Mouse (Mus musculus): Measurements from ENCODE around the gene Eea1. TPM values are rescaled to one million over a fixed set of nuclear protein-coding genes. Genes with fewer than 3 reads are reported as not detected.

Eea1 gene
- polyA plus RNA-seq, 1 experiment = 4.6 TPM

DNA sequence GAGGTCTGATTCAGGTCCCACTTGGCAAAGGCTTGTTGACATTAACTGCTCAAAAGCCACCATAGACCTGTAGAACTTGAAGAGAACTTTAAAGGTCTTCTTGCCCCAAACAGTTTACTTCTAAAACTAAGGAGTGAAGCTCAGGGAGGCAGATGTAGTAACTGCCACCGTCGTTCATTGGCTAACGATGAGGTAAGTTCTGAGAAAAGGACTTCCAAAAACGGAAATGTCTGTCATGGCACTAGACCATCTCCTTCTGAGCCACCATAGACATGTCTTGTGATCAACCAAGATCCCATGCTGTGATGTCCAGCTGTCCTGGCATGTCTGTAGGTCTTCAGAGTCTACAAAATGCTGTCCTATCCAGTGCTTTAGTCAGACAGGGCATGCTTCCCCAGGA, 139.4 kb downstream of the Eea1 start:
- WGBS = 96% methylated on average over 4 of the region's 4 CpGs
- H3K36me3 ChIP-seq (ENCODE audit: control insufficient read depth, insufficient read depth, low read length) = no peaks in the 10 kb centered on the region
- no peak for DNase-seq
- H3K4me1 ChIP-seq (ENCODE audit: control insufficient read depth, insufficient read depth, low read length) = peaks cover 3% of the 10 kb centered on the region; the same call in 1 of the 2 replicates
- H3K27me3 ChIP-seq (replicated peaks; ENCODE audit: control insufficient read depth, insufficient read depth, low read length) = no peaks in the 10 kb centered on the region
- TF ChIP-seq CTCF (conservative IDR thresholded peaks at IDR 0.05; ENCODE audit: insufficient read depth, insufficient read length, low read depth, low read length) (no peak), POLR2A (IDR thresholded peaks at IDR 0.05; ENCODE audit: low read depth, low read length) (no peak)
- H3K27ac ChIP-seq (ENCODE audit: insufficient read depth, low read depth, low read length) = no peak overlapping the region
- no peak overlapping the region for H3K4me3 ChIP-seq (ENCODE audit: insufficient read depth, low read depth, low read length)

DNA sequence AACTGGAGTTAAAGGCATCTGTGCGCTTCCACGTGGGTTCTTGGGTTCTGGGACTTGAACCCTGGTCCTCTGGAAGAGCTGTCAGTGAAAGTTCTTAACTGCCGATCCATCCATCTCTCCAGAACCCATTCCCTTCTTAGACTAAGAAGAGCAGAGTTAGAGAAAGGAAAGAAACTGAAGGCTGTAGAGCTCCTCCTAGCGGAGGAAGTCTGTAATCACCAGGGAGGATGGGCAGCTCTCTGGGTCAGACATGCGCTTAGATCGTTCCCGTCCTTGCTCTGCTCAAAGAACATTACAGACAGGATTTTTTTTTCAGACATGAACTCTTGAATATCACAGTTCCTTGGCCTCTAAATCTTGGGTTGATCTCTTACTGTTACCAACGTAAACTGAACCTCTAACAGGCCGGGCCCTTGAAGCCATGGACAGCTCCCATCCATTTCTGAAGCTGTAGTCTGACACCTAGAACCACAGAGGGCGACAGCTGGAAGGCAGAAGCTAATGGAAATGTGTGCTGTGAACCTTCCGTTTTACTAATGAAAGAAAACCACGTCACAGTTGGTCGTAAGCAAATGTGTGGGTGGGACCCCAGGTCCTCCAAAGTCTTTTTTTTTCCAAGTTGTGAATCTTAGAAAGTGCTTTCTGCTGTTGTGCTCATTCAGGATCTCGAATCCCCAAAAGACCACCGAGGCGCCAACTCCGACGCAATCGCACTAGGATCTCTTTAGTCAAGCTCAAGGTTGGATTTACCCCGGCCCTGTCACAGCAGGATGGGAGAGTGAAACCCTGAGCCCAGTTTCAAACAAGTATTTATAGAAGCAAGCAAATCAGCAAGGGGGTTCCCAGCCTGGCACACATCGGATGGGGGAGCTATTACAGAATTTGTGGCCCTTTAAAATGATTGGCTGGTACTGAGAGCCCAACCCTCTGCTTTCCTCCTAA, 140.3 kb downstream of the Eea1 start:
- H3K4me1 ChIP-seq (ENCODE audit: control insufficient read depth, insufficient read depth, low read length) = peaks cover 3% of the 10 kb centered on the region; the same call in 1 of the 2 replicates
- H3K36me3 ChIP-seq (ENCODE audit: control insufficient read depth, insufficient read depth, low read length) = no peaks in the 10 kb centered on the region
- no peak for TF ChIP-seq POLR2A (IDR thresholded peaks at IDR 0.05; ENCODE audit: low read depth, low read length)
- TF ChIP-seq CTCF (conservative IDR thresholded peaks at IDR 0.05; ENCODE audit: insufficient read depth, insufficient read length, low read depth, low read length) = peak; percentile 68
- 62% methylated on average over 21 of the region's 21 CpGs for WGBS
- no peak overlapping the region for H3K27ac ChIP-seq (ENCODE audit: insufficient read depth, low read depth, low read length)
- no peaks in the 10 kb centered on the region for H3K27me3 ChIP-seq (replicated peaks; ENCODE audit: control insufficient read depth, insufficient read depth, low read length)
- no peak overlapping the region for H3K4me3 ChIP-seq (ENCODE audit: insufficient read depth, low read depth, low read length)
- peak; percentile 26 for DNase-seq

DNA sequence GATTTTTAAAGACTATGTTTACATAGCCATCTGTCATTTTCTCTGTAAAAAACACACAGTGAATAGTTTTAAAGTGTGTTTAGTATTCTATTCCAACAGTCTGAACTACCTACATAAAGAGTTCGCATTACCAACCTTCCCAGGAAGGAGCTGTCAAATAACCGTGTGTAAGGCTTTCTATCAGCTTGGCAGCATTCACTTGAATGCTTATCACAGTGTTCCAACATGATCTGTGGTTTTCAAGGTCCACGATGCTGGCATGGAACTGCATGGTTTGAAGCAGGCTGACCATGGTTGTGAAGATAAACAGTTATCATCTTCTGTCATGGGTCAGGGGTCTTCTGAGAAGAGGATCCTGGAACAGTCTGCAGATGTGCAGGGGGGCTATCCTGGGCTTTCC, 141.8 kb downstream of the Eea1 start:
- Histone ChIP-seq H3K4me1 (ENCODE audit: control insufficient read depth, insufficient read depth, low read length) (no peaks in the 10 kb centered on the region), H3K27ac (ENCODE audit: insufficient read depth, low read depth, low read length) (no peak overlapping the region), H3K27me3 (replicated peaks; ENCODE audit: control insufficient read depth, insufficient read depth, low read length) (no peaks in the 10 kb centered on the region), H3K36me3 (ENCODE audit: control insufficient read depth, insufficient read depth, low read length) (no peaks in the 10 kb centered on the region), H3K4me3 (ENCODE audit: insufficient read depth, low read depth, low read length) (no peak overlapping the region)
- no peak for TF ChIP-seq POLR2A (IDR thresholded peaks at IDR 0.05; ENCODE audit: low read depth, low read length)
- TF ChIP-seq CTCF (conservative IDR thresholded peaks at IDR 0.05; ENCODE audit: insufficient read depth, insufficient read length, low read depth, low read length) = no peak
- 63% methylated on average over 3 of the region's 3 CpGs for WGBS
- DNase-seq = no peak

DNA sequence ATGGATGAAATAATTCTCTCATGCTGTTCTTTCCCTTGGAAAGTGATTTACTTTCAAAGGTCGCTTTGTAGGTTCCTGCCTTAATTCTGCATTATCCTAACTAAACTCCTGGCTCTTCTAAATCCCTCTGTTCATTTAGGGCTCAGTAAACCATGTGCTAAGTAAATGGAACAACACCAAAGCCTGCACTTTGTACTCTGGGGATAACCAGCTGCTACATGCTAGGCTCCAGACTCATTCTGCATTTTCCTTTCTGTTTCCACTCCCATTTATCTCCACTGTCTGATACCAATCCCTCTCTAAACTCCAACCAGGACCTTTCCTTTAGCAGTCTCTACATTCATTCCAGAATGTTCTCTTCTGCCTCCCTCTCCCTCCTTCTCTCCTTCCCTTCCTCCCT, 149.3 kb downstream of the Eea1 start:
- Histone ChIP-seq H3K27me3 (replicated peaks; ENCODE audit: control insufficient read depth, insufficient read depth, low read length) (no peaks in the 10 kb centered on the region), H3K27ac (ENCODE audit: insufficient read depth, low read depth, low read length) (no peak overlapping the region), H3K4me3 (ENCODE audit: insufficient read depth, low read depth, low read length) (no peak overlapping the region), H3K36me3 (ENCODE audit: control insufficient read depth, insufficient read depth, low read length) (no peaks in the 10 kb centered on the region), H3K4me1 (ENCODE audit: control insufficient read depth, insufficient read depth, low read length) (no peaks in the 10 kb centered on the region)
- 75% methylated on average over 1 of the region's 1 CpGs for WGBS
- DNase-seq = no peak
- no peak for TF ChIP-seq CTCF (conservative IDR thresholded peaks at IDR 0.05; ENCODE audit: insufficient read depth, insufficient read length, low read depth, low read length)
- TF ChIP-seq POLR2A (IDR thresholded peaks at IDR 0.05; ENCODE audit: low read depth, low read length) = no peak

DNA sequence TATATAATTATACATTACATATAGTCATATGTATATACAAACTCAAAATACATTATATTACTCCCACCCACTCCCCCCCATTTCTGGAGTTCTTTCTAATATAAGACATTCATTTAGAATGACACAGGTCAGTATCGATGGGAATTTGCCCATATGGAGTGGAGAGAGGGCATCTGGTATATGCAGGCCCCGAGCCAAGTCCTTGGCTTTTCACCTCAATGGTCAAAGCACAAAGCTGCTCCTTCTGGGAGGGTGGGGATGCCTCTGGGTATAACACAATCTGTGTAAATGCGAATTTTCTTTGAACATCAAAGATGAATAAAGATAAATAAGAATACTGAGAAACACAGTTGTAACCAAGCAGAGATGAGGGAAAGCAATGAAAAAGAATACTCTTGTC, 149.9 kb downstream of the Eea1 start:
- WGBS = 90% methylated on average over 3 of the region's 3 CpGs
- TF ChIP-seq POLR2A (IDR thresholded peaks at IDR 0.05; ENCODE audit: low read depth, low read length) = no peak
- TF ChIP-seq CTCF (conservative IDR thresholded peaks at IDR 0.05; ENCODE audit: insufficient read depth, insufficient read length, low read depth, low read length) = no peak
- H3K36me3 ChIP-seq (ENCODE audit: control insufficient read depth, insufficient read depth, low read length) = no peaks in the 10 kb centered on the region

DNA sequence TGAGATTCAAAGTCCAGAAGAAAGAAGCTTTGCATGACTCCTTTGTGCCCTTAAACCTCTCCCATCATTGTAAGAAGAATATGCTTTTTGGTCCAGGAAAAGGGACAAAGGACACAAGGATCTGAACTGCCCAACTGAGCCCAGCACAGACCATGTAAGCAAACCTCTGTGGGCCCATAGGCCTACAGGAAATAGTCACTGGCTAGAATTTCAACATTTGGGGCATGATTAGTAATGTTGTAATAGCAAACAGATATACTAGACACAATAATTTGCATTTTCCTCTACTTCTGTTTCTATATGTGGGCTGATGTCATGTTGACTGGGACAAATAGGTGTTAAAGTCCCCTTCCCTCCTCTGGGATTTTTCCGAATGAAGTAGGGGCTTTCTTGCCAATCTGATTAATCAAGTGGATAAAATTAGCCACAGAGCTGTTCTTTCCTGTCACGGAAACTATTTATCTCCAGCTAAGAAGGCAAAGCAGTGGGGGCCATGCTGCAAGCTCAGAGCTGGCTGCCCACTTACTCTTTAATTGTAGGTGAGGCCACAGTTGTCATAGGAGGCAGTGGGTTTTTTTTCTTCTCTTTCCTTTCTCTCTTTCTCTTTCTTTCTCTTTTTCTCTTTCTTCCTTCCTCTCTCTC, 153.6 kb downstream of the Eea1 start:
- Histone ChIP-seq H3K4me1 (ENCODE audit: control insufficient read depth, insufficient read depth, low read length) (no peaks in the 10 kb centered on the region), H3K27ac (ENCODE audit: insufficient read depth, low read depth, low read length) (no peak overlapping the region), H3K27me3 (replicated peaks; ENCODE audit: control insufficient read depth, insufficient read depth, low read length) (no peaks in the 10 kb centered on the region), H3K4me3 (ENCODE audit: insufficient read depth, low read depth, low read length) (no peak overlapping the region), H3K36me3 (ENCODE audit: control insufficient read depth, insufficient read depth, low read length) (no peaks in the 10 kb centered on the region)
- TF ChIP-seq POLR2A (IDR thresholded peaks at IDR 0.05; ENCODE audit: low read depth, low read length) (no peak), CTCF (conservative IDR thresholded peaks at IDR 0.05; ENCODE audit: insufficient read depth, insufficient read length, low read depth, low read length) (no peak)
- 43% methylated on average over 2 of the region's 2 CpGs for WGBS
- no peak for DNase-seq

More for the DNA sequence above, 149.9 kb downstream of the Eea1 start:
- DNase-seq = no peak
- no peaks in the 10 kb centered on the region for H3K27me3 ChIP-seq (replicated peaks; ENCODE audit: control insufficient read depth, insufficient read depth, low read length)
- no peak overlapping the region for H3K4me3 ChIP-seq (ENCODE audit: insufficient read depth, low read depth, low read length)
- H3K27ac ChIP-seq (ENCODE audit: insufficient read depth, low read depth, low read length) = no peak overlapping the region
- H3K4me1 ChIP-seq (ENCODE audit: control insufficient read depth, insufficient read depth, low read length) = no peaks in the 10 kb centered on the region

DNA sequence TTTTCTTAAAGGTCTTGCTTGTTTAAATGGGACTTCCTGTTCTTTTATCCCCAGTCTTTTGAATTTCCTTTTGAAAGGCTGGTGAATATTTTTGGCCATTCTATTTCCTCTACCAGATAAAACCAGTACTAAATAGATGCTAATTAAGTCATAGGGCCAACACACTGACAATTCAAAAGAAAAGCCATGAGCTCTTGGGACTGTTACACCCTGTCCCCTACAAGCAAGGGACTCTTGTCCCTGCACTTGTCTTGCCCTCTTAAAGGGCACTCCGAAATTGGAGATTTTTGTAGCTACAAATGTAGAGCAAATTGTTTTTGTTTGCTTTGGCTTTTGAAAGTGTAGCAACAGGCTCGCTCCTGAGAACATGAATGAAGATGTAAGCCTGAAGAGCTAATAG, 154.1 kb downstream of the Eea1 start:
- Histone ChIP-seq H3K4me1 (ENCODE audit: control insufficient read depth, insufficient read depth, low read length) (no peaks in the 10 kb centered on the region), H3K4me3 (ENCODE audit: insufficient read depth, low read depth, low read length) (no peak overlapping the region), H3K36me3 (ENCODE audit: control insufficient read depth, insufficient read depth, low read length) (no peaks in the 10 kb centered on the region), H3K27ac (ENCODE audit: insufficient read depth, low read depth, low read length) (no peak overlapping the region), H3K27me3 (replicated peaks; ENCODE audit: control insufficient read depth, insufficient read depth, low read length) (no peaks in the 10 kb centered on the region)
- 71% methylated on average over 2 of the region's 2 CpGs for WGBS
- no peak for DNase-seq
- TF ChIP-seq CTCF (conservative IDR thresholded peaks at IDR 0.05; ENCODE audit: insufficient read depth, insufficient read length, low read depth, low read length) (no peak), POLR2A (IDR thresholded peaks at IDR 0.05; ENCODE audit: low read depth, low read length) (no peak)

Other genes starting within 250 kb of the Eea1 start
- gene Gm33543, start 97.7 kb upstream of the Eea1 start, polyA plus RNA-seq (2012; rRNA removed) = 1.6 and 1.9 TPM in 2 replicates
- not detected in 2 replicates for gene Gm5426, start 196.0 kb downstream of the Eea1 start, polyA plus RNA-seq (2012; rRNA removed)

All from kidney, adult 2 months (tissue).